Mouse (Mus musculus): ENCODE results near the gene Bpnt1. TPM values are rescaled to one million over a fixed set of nuclear protein-coding genes. Genes with fewer than 3 reads are reported as not detected.

Gene Bpnt1
- polyA plus RNA-seq, 1 experiment from 2014 or later, result 24.1 TPM

GRCm38 (mm10) chr1:185350611-185351010 is 18.7 kb downstream of the Bpnt1 start:
- no peaks in the 10 kb centered on the region for H3K9me3 ChIP-seq (ENCODE audit: control insufficient read depth, low read length)
- H3K9ac ChIP-seq (ENCODE audit: low read length), result no peak overlapping the region
- no peak overlapping the region for H3K4me2 ChIP-seq (ENCODE audit: low read length)
- no peaks in the 10 kb centered on the region for H3K27me3 ChIP-seq (ENCODE audit: control insufficient read depth, insufficient read depth, low read length)
- peaks cover 87% of the 10 kb centered on the region for H3K36me3 ChIP-seq (ENCODE audit: control insufficient read depth, insufficient read depth, low read length)
- H3K4me3 ChIP-seq (ENCODE audit: control insufficient read depth in 1 of 2, insufficient read depth in 1 of 2, low read depth in 1 of 2, low read length in 2 of 2), result no peak overlapping the region
- ATAC-seq (ENCODE audit: insufficient number of reproducible peaks, insufficient read depth, low FRiP score, low read depth), result no peak
- H3K4me1 ChIP-seq (ENCODE audit: control insufficient read depth in 2 of 2, insufficient read depth in 2 of 2, low read length in 2 of 2), result no peaks in the 10 kb centered on the region
- 87% methylated on average over 4 of the region's 4 CpGs for WGBS
- no peak overlapping the region for H3K27ac ChIP-seq (replicated peaks in 1 of 2; ENCODE audit: control insufficient read depth in 1 of 2, insufficient read depth in 1 of 2, low read depth in 2 of 2, low read length in 2 of 2)

GRCm38 (mm10) chr1:185352151-185352550 is 20.2 kb downstream of the Bpnt1 start:
- H3K27me3 ChIP-seq (ENCODE audit: control insufficient read depth, insufficient read depth, low read length), result no peaks in the 10 kb centered on the region
- no peak overlapping the region for H3K4me3 ChIP-seq (ENCODE audit: control insufficient read depth in 1 of 2, insufficient read depth in 1 of 2, low read depth in 1 of 2, low read length in 2 of 2)
- 83% methylated on average over 12 of the region's 12 CpGs for WGBS
- no peaks in the 10 kb centered on the region for H3K4me1 ChIP-seq (ENCODE audit: control insufficient read depth in 2 of 2, insufficient read depth in 2 of 2, low read length in 2 of 2)
- no peaks in the 10 kb centered on the region for H3K9me3 ChIP-seq (ENCODE audit: control insufficient read depth, low read length)
- H3K4me2 ChIP-seq (ENCODE audit: low read length), result no peak overlapping the region
- ATAC-seq (ENCODE audit: insufficient number of reproducible peaks, insufficient read depth, low FRiP score, low read depth), result no peak
- peaks cover 84% of the 10 kb centered on the region for H3K36me3 ChIP-seq (ENCODE audit: control insufficient read depth, insufficient read depth, low read length)
- no peak overlapping the region for H3K27ac ChIP-seq (replicated peaks in 1 of 2; ENCODE audit: control insufficient read depth in 1 of 2, insufficient read depth in 1 of 2, low read depth in 2 of 2, low read length in 2 of 2)
- no peak overlapping the region for H3K9ac ChIP-seq (ENCODE audit: low read length)

DNA sequence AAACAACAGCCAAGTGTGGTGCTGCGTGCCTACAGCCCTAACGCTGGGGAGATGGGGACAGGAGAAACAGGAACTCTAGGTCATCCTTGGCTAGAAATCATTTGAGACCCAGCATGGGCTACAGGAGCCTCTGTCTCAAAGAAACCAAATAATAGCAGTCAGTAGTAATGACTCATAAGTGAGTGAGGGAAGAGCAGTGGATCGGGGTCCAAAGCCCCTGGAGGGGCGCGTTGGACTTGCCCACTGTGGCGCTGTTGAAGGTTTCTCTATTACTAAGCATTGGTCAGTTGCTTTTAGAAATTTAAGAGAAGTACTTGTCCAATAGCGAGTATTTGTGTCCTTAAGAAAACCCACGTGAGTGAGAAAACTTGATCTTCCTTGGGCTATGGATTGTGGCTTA is 21.4 kb downstream of the Bpnt1 start:
- Histone ChIP-seq H3K27me3 (ENCODE audit: control insufficient read depth, insufficient read depth, low read length) (no peaks in the 10 kb centered on the region), H3K9me3 (ENCODE audit: control insufficient read depth, low read length) (no peaks in the 10 kb centered on the region), H3K27ac (replicated peaks in 1 of 2; ENCODE audit: control insufficient read depth in 1 of 2, insufficient read depth in 1 of 2, low read depth in 2 of 2, low read length in 2 of 2) (no peak overlapping the region), H3K36me3 (ENCODE audit: control insufficient read depth, insufficient read depth, low read length) (peaks cover 83% of the 10 kb centered on the region), H3K4me2 (ENCODE audit: low read length) (no peak overlapping the region), H3K9ac (ENCODE audit: low read length) (no peak overlapping the region), H3K4me3 (ENCODE audit: control insufficient read depth in 1 of 2, insufficient read depth in 1 of 2, low read depth in 1 of 2, low read length in 2 of 2) (no peak overlapping the region), H3K4me1 (ENCODE audit: control insufficient read depth in 2 of 2, insufficient read depth in 2 of 2, low read length in 2 of 2) (no peaks in the 10 kb centered on the region)
- 91% methylated on average over 8 of the region's 8 CpGs for WGBS
- no peak for ATAC-seq (ENCODE audit: insufficient number of reproducible peaks, insufficient read depth, low FRiP score, low read depth)

GRCm38 (mm10) chr1:185354731-185355130 is 22.8 kb downstream of the Bpnt1 start:
- no peak for ATAC-seq (ENCODE audit: insufficient number of reproducible peaks, insufficient read depth, low FRiP score, low read depth)
- no peak overlapping the region for H3K4me2 ChIP-seq (ENCODE audit: low read length)
- H3K4me1 ChIP-seq (ENCODE audit: control insufficient read depth in 2 of 2, insufficient read depth in 2 of 2, low read length in 2 of 2), result no peaks in the 10 kb centered on the region
- H3K27me3 ChIP-seq (ENCODE audit: control insufficient read depth, insufficient read depth, low read length), result no peaks in the 10 kb centered on the region
- 86% methylated on average over 4 of the region's 4 CpGs for WGBS
- H3K4me3 ChIP-seq (ENCODE audit: control insufficient read depth in 1 of 2, insufficient read depth in 1 of 2, low read depth in 1 of 2, low read length in 2 of 2), result no peak overlapping the region
- peaks cover 78% of the 10 kb centered on the region for H3K36me3 ChIP-seq (ENCODE audit: control insufficient read depth, insufficient read depth, low read length)
- no peak overlapping the region for H3K27ac ChIP-seq (replicated peaks in 1 of 2; ENCODE audit: control insufficient read depth in 1 of 2, insufficient read depth in 1 of 2, low read depth in 2 of 2, low read length in 2 of 2)
- no peaks in the 10 kb centered on the region for H3K9me3 ChIP-seq (ENCODE audit: control insufficient read depth, low read length)
- H3K9ac ChIP-seq (ENCODE audit: low read length), result no peak overlapping the region

- Histone ChIP-seq H3K4me3 (ENCODE audit: control insufficient read depth in 1 of 2, insufficient read depth in 1 of 2, low read depth in 1 of 2, low read length in 2 of 2) (no peak overlapping the region), H3K4me1 (ENCODE audit: control insufficient read depth in 2 of 2, insufficient read depth in 2 of 2, low read length in 2 of 2) (no peaks in the 10 kb centered on the region), H3K27me3 (ENCODE audit: control insufficient read depth, insufficient read depth, low read length) (no peaks in the 10 kb centered on the region), H3K9me3 (ENCODE audit: control insufficient read depth, low read length) (no peaks in the 10 kb centered on the region), H3K4me2 (ENCODE audit: low read length) (no peak overlapping the region), H3K27ac (replicated peaks in 1 of 2; ENCODE audit: control insufficient read depth in 1 of 2, insufficient read depth in 1 of 2, low read depth in 2 of 2, low read length in 2 of 2) (no peak overlapping the region), H3K9ac (ENCODE audit: low read length) (no peak overlapping the region), H3K36me3 (ENCODE audit: control insufficient read depth, insufficient read depth, low read length) (peaks cover 64% of the 10 kb centered on the region)
- no peak for ATAC-seq (ENCODE audit: insufficient number of reproducible peaks, insufficient read depth, low FRiP score, low read depth)
- WGBS, result 91% methylated on average over 8 of the region's 8 CpGs
Measured at GRCm38 (mm10) chr1:185356246-185356645, 24.3 kb downstream of the Bpnt1 start.

GRCm38 (mm10) chr1:185358211-185358610 is 26.3 kb downstream of the Bpnt1 start:
- Histone ChIP-seq H3K4me2 (ENCODE audit: low read length) (no peak overlapping the region), H3K4me3 (ENCODE audit: control insufficient read depth in 1 of 2, insufficient read depth in 1 of 2, low read depth in 1 of 2, low read length in 2 of 2) (no peak overlapping the region), H3K36me3 (ENCODE audit: control insufficient read depth, insufficient read depth, low read length) (peaks cover 53% of the 10 kb centered on the region), H3K9me3 (ENCODE audit: control insufficient read depth, low read length) (no peaks in the 10 kb centered on the region), H3K27ac (replicated peaks in 1 of 2; ENCODE audit: control insufficient read depth in 1 of 2, insufficient read depth in 1 of 2, low read depth in 2 of 2, low read length in 2 of 2) (no peak overlapping the region), H3K9ac (ENCODE audit: low read length) (no peak overlapping the region), H3K4me1 (ENCODE audit: control insufficient read depth in 2 of 2, insufficient read depth in 2 of 2, low read length in 2 of 2) (no peaks in the 10 kb centered on the region), H3K27me3 (ENCODE audit: control insufficient read depth, insufficient read depth, low read length) (no peaks in the 10 kb centered on the region)
- WGBS, result 82% methylated on average over 4 of the region's 4 CpGs
- no peak for ATAC-seq (ENCODE audit: insufficient number of reproducible peaks, insufficient read depth, low FRiP score, low read depth)

DNA sequence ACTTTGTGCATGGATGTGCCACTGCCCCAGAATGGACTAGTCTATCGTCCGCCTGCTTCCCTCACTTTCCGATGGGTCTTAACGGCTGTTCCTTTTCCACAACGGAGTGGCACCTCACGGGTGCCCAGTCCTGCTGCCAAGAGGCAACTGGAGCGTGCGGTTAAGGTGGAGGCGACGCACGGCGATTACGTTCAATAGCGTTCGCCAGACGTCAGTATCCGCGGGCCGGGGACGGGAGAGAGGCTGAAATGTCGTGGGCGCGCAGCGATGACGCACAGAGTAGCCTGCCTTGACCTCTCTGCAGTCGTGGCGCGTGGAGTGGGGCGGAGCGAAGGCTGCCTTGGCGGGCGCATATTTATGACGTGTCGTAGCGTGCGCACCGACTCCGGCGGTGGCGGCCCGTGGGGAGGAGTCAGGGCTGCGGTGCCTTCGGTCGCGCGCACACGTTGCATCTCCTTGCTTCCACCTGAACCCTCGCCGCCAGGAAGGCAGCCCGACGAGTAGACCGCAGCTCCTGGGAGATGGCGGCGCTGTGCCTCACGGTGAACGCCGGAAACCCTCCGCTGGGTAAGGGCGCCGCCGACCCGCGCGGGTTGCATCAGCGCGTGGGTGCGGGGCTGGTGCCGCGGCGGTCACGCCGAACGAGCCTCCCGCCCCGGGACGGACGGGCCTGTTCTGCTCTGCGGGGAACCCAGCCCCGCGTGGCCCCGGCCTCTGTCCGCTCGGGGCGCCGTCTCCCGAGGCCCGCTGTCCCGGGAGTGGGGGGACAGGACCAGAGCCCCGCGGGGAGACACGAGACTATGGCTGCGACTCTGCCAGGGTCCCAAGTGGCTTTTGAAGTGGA is 30.9 kb downstream of the Bpnt1 start, which contains the start of gene Eprs:
TSS of gene Eprs (plus strand) at position 368 of the 844 bp plus-strand sequence.
- peak within 1 kb of the TSS; percentile 88 for H3K4me2 ChIP-seq (ENCODE audit: low read length)
- peak within 1 kb of the TSS; percentile 94 to 95 for H3K27ac ChIP-seq (replicated peaks in 1 of 2; ENCODE audit: control insufficient read depth in 1 of 2, insufficient read depth in 1 of 2, low read depth in 2 of 2, low read length in 2 of 2)
- H3K9me3 ChIP-seq (ENCODE audit: control insufficient read depth, low read length), result no peaks in the 10 kb centered on the region
- ATAC-seq (ENCODE audit: insufficient number of reproducible peaks, insufficient read depth, low FRiP score, low read depth), result peak; percentile 96
- H3K4me1 ChIP-seq (ENCODE audit: control insufficient read depth in 2 of 2, insufficient read depth in 2 of 2, low read length in 2 of 2), result peaks cover 4 to 18% of the 10 kb centered on the region in 2 experiments
- WGBS, result under 1% methylated on average over 85 of the region's 92 CpGs
- H3K9ac ChIP-seq (ENCODE audit: low read length), result peak within 1 kb of the TSS; percentile 92
- peaks cover 24% of the 10 kb centered on the region for H3K36me3 ChIP-seq (ENCODE audit: control insufficient read depth, insufficient read depth, low read length)
- peak within 1 kb of the TSS; percentile 97 to 99 for H3K4me3 ChIP-seq (ENCODE audit: control insufficient read depth in 1 of 2, insufficient read depth in 1 of 2, low read depth in 1 of 2, low read length in 2 of 2)
- no peaks in the 10 kb centered on the region for H3K27me3 ChIP-seq (ENCODE audit: control insufficient read depth, insufficient read depth, low read length)
